Mouse (Mus musculus): ENCODE data around the gene Foxr1. TPM values are rescaled to one million over a fixed set of nuclear protein-coding genes. Genes with fewer than 3 reads are reported as not detected.

Foxr1 gene
- total and polyA plus RNA-seq, 2 experiments from 2014 or later: not detected

- Histone ChIP-seq H3K27ac (ENCODE audit: low read depth, low read length) (0 out of 2 replicates have a peak overlapping the region, but pooled peaks have one; percentile 9), H3K27me3 (ENCODE audit: insufficient read depth, low read length) (no peaks in the 10 kb centered on the region), H3K4me3 (ENCODE audit: low read depth, low read length) (peak overlapping the region; percentile 98; the same call in 1 of the 2 replicates), H3K9me3 (ENCODE audit: low read length) (no peaks in the 10 kb centered on the region), H3K36me3 (ENCODE audit: insufficient read depth, low read length) (no peaks in the 10 kb centered on the region), H3K4me2 (ENCODE audit: low read depth, low read length, poor library complexity, severe bottlenecking) (peak overlapping the region; percentile 99), H3K9ac (replicated peaks; ENCODE audit: low read length, poor library complexity, severe bottlenecking) (peak overlapping the region; percentile 42), H3K4me1 (ENCODE audit: insufficient read depth, low read length) (peaks cover 60% of the 10 kb centered on the region)
- no peak for TF ChIP-seq CTCF (IDR thresholded peaks at IDR 0.05)
- WGBS: 14% methylated on average over 15 of the region's 15 CpGs
- no peak for ATAC-seq (ENCODE audit: low FRiP score)
- DNase-seq (ENCODE audit: low spot score): no peak
Measured at GRCm38 (mm10) chr9:44486741-44487421, 45.9 kb upstream of the Foxr1 start.

- peak overlapping the region; percentile 98; the same call in 1 of the 2 replicates for H3K4me3 ChIP-seq (ENCODE audit: low read depth, low read length)
- H3K36me3 ChIP-seq (ENCODE audit: insufficient read depth, low read length): no peaks in the 10 kb centered on the region
- H3K27ac ChIP-seq (ENCODE audit: low read depth, low read length): 0 out of 2 replicates have a peak overlapping the region, but pooled peaks have one; percentile 9
- 13% methylated on average over 3 of the region's 3 CpGs for WGBS
- peak overlapping the region; percentile 42 for H3K9ac ChIP-seq (replicated peaks; ENCODE audit: low read length, poor library complexity, severe bottlenecking)
- no peaks in the 10 kb centered on the region for H3K27me3 ChIP-seq (ENCODE audit: insufficient read depth, low read length)
- DNase-seq (ENCODE audit: low spot score) (no peak), ATAC-seq (ENCODE audit: low FRiP score) (no peak)
- no peak for TF ChIP-seq CTCF (IDR thresholded peaks at IDR 0.05)
- H3K4me1 ChIP-seq (ENCODE audit: insufficient read depth, low read length): peaks cover 63% of the 10 kb centered on the region
- no peaks in the 10 kb centered on the region for H3K9me3 ChIP-seq (ENCODE audit: low read length)
- peak overlapping the region; percentile 99 for H3K4me2 ChIP-seq (ENCODE audit: low read depth, low read length, poor library complexity, severe bottlenecking)
Measured at GRCm38 (mm10) chr9:44486335-44486734, 45.4 kb upstream of the Foxr1 start.

- Histone ChIP-seq H3K4me1 (ENCODE audit: insufficient read depth, low read length) (peaks cover 61% of the 10 kb centered on the region), H3K27ac (ENCODE audit: low read depth, low read length) (no peak overlapping the region), H3K27me3 (ENCODE audit: insufficient read depth, low read length) (no peaks in the 10 kb centered on the region), H3K9me3 (ENCODE audit: low read length) (no peaks in the 10 kb centered on the region), H3K9ac (replicated peaks; ENCODE audit: low read length, poor library complexity, severe bottlenecking) (peak overlapping the region; percentile 98), H3K4me2 (ENCODE audit: low read depth, low read length, poor library complexity, severe bottlenecking) (peak overlapping the region; percentile 99), H3K36me3 (ENCODE audit: insufficient read depth, low read length) (no peaks in the 10 kb centered on the region), H3K4me3 (ENCODE audit: low read depth, low read length) (peak overlapping the region; percentile 98)
- WGBS: 25% methylated on average over 14 of the region's 14 CpGs
- DNase-seq (ENCODE audit: low spot score) (no peak), ATAC-seq (ENCODE audit: low FRiP score) (no peak)
- TF ChIP-seq CTCF (IDR thresholded peaks at IDR 0.05): no peak
Measured at GRCm38 (mm10) chr9:44485516-44486161, 44.7 kb upstream of the Foxr1 start.

- Histone ChIP-seq H3K9me3 (ENCODE audit: low read length) (no peaks in the 10 kb centered on the region), H3K4me3 (ENCODE audit: low read depth, low read length) (peak overlapping the region; percentile 98), H3K27me3 (ENCODE audit: insufficient read depth, low read length) (no peaks in the 10 kb centered on the region), H3K27ac (ENCODE audit: low read depth, low read length) (no peak overlapping the region; the same call in 1 of the 2 replicates), H3K4me1 (ENCODE audit: insufficient read depth, low read length) (peaks cover 56% of the 10 kb centered on the region), H3K4me2 (ENCODE audit: low read depth, low read length, poor library complexity, severe bottlenecking) (peak overlapping the region; percentile 99), H3K36me3 (ENCODE audit: insufficient read depth, low read length) (no peaks in the 10 kb centered on the region), H3K9ac (replicated peaks; ENCODE audit: low read length, poor library complexity, severe bottlenecking) (peak overlapping the region; percentile 98)
- 36% methylated on average over 6 of the region's 6 CpGs for WGBS
- DNase-seq (ENCODE audit: low spot score) (no peak), ATAC-seq (ENCODE audit: low FRiP score) (no peak)
- TF ChIP-seq CTCF (IDR thresholded peaks at IDR 0.05): no peak
Measured at GRCm38 (mm10) chr9:44485105-44485515, 44.2 kb upstream of the Foxr1 start.

GRCm38 (mm10) chr9:44484311-44485104 is 43.6 kb upstream of the Foxr1 start:
- ATAC-seq (ENCODE audit: low FRiP score) (no peak), DNase-seq (ENCODE audit: low spot score) (no peak)
- no peaks in the 10 kb centered on the region for H3K27me3 ChIP-seq (ENCODE audit: insufficient read depth, low read length)
- H3K36me3 ChIP-seq (ENCODE audit: insufficient read depth, low read length): no peaks in the 10 kb centered on the region
- H3K4me1 ChIP-seq (ENCODE audit: insufficient read depth, low read length): peaks cover 54% of the 10 kb centered on the region
- no peak for TF ChIP-seq CTCF (IDR thresholded peaks at IDR 0.05)
- H3K4me2 ChIP-seq (ENCODE audit: low read depth, low read length, poor library complexity, severe bottlenecking): peak overlapping the region; percentile 99
- H3K9me3 ChIP-seq (ENCODE audit: low read length): no peaks in the 10 kb centered on the region
- peak overlapping the region; percentile 98 for H3K9ac ChIP-seq (replicated peaks; ENCODE audit: low read length, poor library complexity, severe bottlenecking)
- H3K4me3 ChIP-seq (ENCODE audit: low read depth, low read length): peak overlapping the region; percentile 98
- 24% methylated on average over 7 of the region's 7 CpGs for WGBS
- H3K27ac ChIP-seq (ENCODE audit: low read depth, low read length): no peak overlapping the region
